Mouse (Mus musculus): ENCODE data around the gene Lyrm7. TPM values are rescaled to one million over a fixed set of nuclear protein-coding genes. Genes with fewer than 3 reads are reported as not detected.
"Not testable (repeated sequence)": the region's sequence is repeated elsewhere in the genome, so short reads cannot be mapped to it uniquely, and the experiment has no call there.

Lyrm7 gene
- total RNA-seq, 4 experiments from 2014 or later: 15.1 to 22.3 (median 19.5) TPM

GRCm38 (mm10) chr11:54882671-54883070, 22.0 kb upstream of the Lyrm7 start:
- peak in 1 of 2 experiments; percentile 63 for DNase-seq (ENCODE audit: low spot score in 2 of 2)

- no peak for DNase-seq (ENCODE audit: low spot score in 2 of 2)
Measured at GRCm38 (mm10) chr11:54881051-54881474, 20.3 kb upstream of the Lyrm7 start.

GRCm38 (mm10) chr11:54879922-54880321, 19.2 kb upstream of the Lyrm7 start:
- DNase-seq (ENCODE audit: low spot score in 2 of 2): no peak

GRCm38 (mm10) chr11:54879434-54879833, 18.7 kb upstream of the Lyrm7 start:
- DNase-seq (ENCODE audit: low spot score in 2 of 2): peak; percentile 31 to 44

GRCm38 (mm10) chr11:54878893-54879292, 18.2 kb upstream of the Lyrm7 start:
- DNase-seq (ENCODE audit: low spot score in 2 of 2): no peak

- no peak for DNase-seq (ENCODE audit: low spot score in 2 of 2)
Measured at GRCm38 (mm10) chr11:54876031-54876430, 15.3 kb upstream of the Lyrm7 start.

- no peak for DNase-seq (ENCODE audit: low spot score in 2 of 2)
Measured at GRCm38 (mm10) chr11:54871831-54872537, 11.3 kb upstream of the Lyrm7 start.

- DNase-seq (ENCODE audit: low spot score in 2 of 2): no peak
Measured at GRCm38 (mm10) chr11:54869318-54869717, 8.6 kb upstream of the Lyrm7 start.

GRCm38 (mm10) chr11:54868445-54868844, 7.7 kb upstream of the Lyrm7 start:
- DNase-seq (ENCODE audit: low spot score in 2 of 2): no peak

- no peak for DNase-seq (ENCODE audit: low spot score in 2 of 2)
Measured at GRCm38 (mm10) chr11:54867903-54868434, 7.3 kb upstream of the Lyrm7 start.

- no peak for DNase-seq (ENCODE audit: low spot score in 2 of 2)
Measured at GRCm38 (mm10) chr11:54867049-54867385, 6.3 kb upstream of the Lyrm7 start.

- DNase-seq (ENCODE audit: low spot score in 2 of 2): peak; percentile 85 to 87
Measured at GRCm38 (mm10) chr11:54866119-54867048, 5.7 kb upstream of the Lyrm7 start, which contains the start of gene Hint1. Hint1 (plus strand) TSS chr11:54866383.

- no peak for DNase-seq (ENCODE audit: low spot score in 2 of 2)
Measured at GRCm38 (mm10) chr11:54865330-54866085, 4.8 kb upstream of the Lyrm7 start.

GRCm38 (mm10) chr11:54862621-54863520, 2.2 kb upstream of the Lyrm7 start:
- DNase-seq (ENCODE audit: low spot score in 2 of 2): no peak

GRCm38 (mm10) chr11:54861471-54862420, 1.0 kb upstream of the Lyrm7 start:
- no peak for DNase-seq (ENCODE audit: low spot score in 2 of 2)

GRCm38 (mm10) chr11:54859322-54860165, 1.2 kb downstream of the Lyrm7 start:
- no peak for DNase-seq (ENCODE audit: low spot score in 2 of 2)

GRCm38 (mm10) chr11:54858880-54859279, 1.8 kb downstream of the Lyrm7 start:
- not testable (repeated sequence) for DNase-seq (ENCODE audit: low spot score in 2 of 2)

GRCm38 (mm10) chr11:54851656-54852055, 9.1 kb downstream of the Lyrm7 start:
- DNase-seq (ENCODE audit: low spot score in 2 of 2): no peak

Data from gastrocnemius, adult 8-10 months (tissue).